Mouse (Mus musculus) CH12.LX (cell line): Measurements from ENCODE around the gene Fam169b. TPM values are rescaled to one million over a fixed set of nuclear protein-coding genes. Genes with fewer than 3 reads are reported as not detected.

ENCODE experiments used
- DNase-seq: peaks from one replicate; pipeline ENCODE4 v3.0.0-alpha.2; 2013; ENCODE audit errors: extremely low read depth
- H3K27ac ChIP-seq: 2 replicates; pipeline ENCODE4 v1.5.1; 2012; ENCODE audit warnings: low read depth, mild to moderate bottlenecking, control low read depth, moderate library complexity; ENCODE audit not compliant: insufficient read depth
- H3K27me3 ChIP-seq: replicated peaks from 2 replicates; pipeline ENCODE3; 2012; ENCODE audit warnings: inconsistent platforms
- H3K36me3 ChIP-seq, 2 experiments: replicated peaks in 1 of 2; 2 replicates each; pipeline versions ENCODE3 to v1.6.1; 2012; ENCODE audit warnings: inconsistent platforms in 1 of 2, low read length in 1 of 2, mild to moderate bottlenecking in 1 of 2, mixed read lengths in 1 of 2, moderate library complexity in 1 of 2; ENCODE audit not compliant: control insufficient read depth in 1 of 2, insufficient read depth in 1 of 2
- H3K4me1 ChIP-seq, 2 experiments: 2 replicates each; pipeline ENCODE4 v1.6.1; 2012; ENCODE audit warnings: inconsistent platforms in 1 of 2, moderate library complexity in 1 of 2; ENCODE audit not compliant: insufficient read depth in 2 of 2, control insufficient read depth in 1 of 2
- H3K4me2 ChIP-seq: 2 replicates; pipeline ENCODE4 v1.6.1; 2012; ENCODE audit warnings: low read depth, mild to moderate bottlenecking, control low read depth; ENCODE audit not compliant: poor library complexity, insufficient read depth, severe bottlenecking
- H3K4me3 ChIP-seq, 3 experiments: fragments of 150-350 bp in 1 of 3; sonication (generic) in 1 of 3; replicated peaks in 1 of 3; 2 replicates each; pipeline versions ENCODE3 to v1.5.1; 2011 to 2012; ENCODE audit warnings: low read depth in 2 of 3, low read length in 2 of 3, mild to moderate bottlenecking in 2 of 3, moderate library complexity in 2 of 3, control low read depth in 1 of 3, improper control_type of control experiment in 1 of 3, inconsistent platforms in 1 of 3, mixed read lengths in 1 of 3; ENCODE audit not compliant: poor library complexity in 1 of 3
- H3K79me2 ChIP-seq: replicated peaks from 2 replicates; pipeline ENCODE4 v1.6.1; 2012; ENCODE audit warnings: mild to moderate bottlenecking, moderate library complexity; ENCODE audit not compliant: control insufficient read depth, poor library complexity, insufficient read depth, severe bottlenecking; ENCODE audit errors: extremely low read depth
- H3K9ac ChIP-seq: 2 replicates; pipeline ENCODE4 v1.6.1; 2012; ENCODE audit warnings: low read depth, mild to moderate bottlenecking, control low read depth, moderate library complexity; ENCODE audit not compliant: insufficient read depth
- H3K9me3 ChIP-seq: replicated peaks from 2 replicates; pipeline ENCODE3; 2012; ENCODE audit warnings: low read length, inconsistent platforms, mixed read lengths
- BHLHE40 ChIP-seq: IDR thresholded peaks from 2 replicates; pipeline ENCODE4 v1.6.1; 2011; ENCODE audit warnings: mild to moderate bottlenecking, low read depth, low read length, improper control_type of control experiment
- CHD1 ChIP-seq: IDR thresholded peaks from 2 replicates; pipeline ENCODE4 v1.6.1; 2012; ENCODE audit warnings: low read depth, low read length, improper control_type of control experiment, inconsistent platforms
- CTCF ChIP-seq, 2 experiments: IDR thresholded peaks in 1 of 2; conservative IDR thresholded peaks in 1 of 2; 2 replicates each; pipeline ENCODE4 v1.5.1; 2011 to 2012; ENCODE audit warnings: low read depth in 2 of 2, low read length in 2 of 2, improper control_type of control experiment in 1 of 2, inconsistent platforms in 1 of 2, mild to moderate bottlenecking in 1 of 2, moderate library complexity in 1 of 2
- E2F4 ChIP-seq: IDR thresholded peaks from 2 replicates; pipeline ENCODE4 v1.6.1; 2011; ENCODE audit warnings: low read depth, low read length, improper control_type of control experiment; ENCODE audit not compliant: insufficient replicate concordance
- ETS1 ChIP-seq: conservative IDR thresholded peaks from 2 replicates; pipeline ENCODE4 v1.6.1; 2012; ENCODE audit warnings: low read depth, mild to moderate bottlenecking, inconsistent platforms, low read length, improper control_type of control experiment, moderate library complexity
- IRF4 ChIP-seq: IDR thresholded peaks from 2 replicates; pipeline ENCODE4 v1.6.1; 2014; ENCODE audit warnings: low read depth, mild to moderate bottlenecking, inconsistent platforms, low read length, improper control_type of control experiment
- JUND ChIP-seq: conservative IDR thresholded peaks from 2 replicates; pipeline ENCODE4 v1.6.1; 2011; ENCODE audit warnings: low read depth, low read length, improper control_type of control experiment
- MXI1 ChIP-seq: IDR thresholded peaks from 2 replicates; pipeline ENCODE4 v1.6.1; 2011; ENCODE audit warnings: mild to moderate bottlenecking, low read depth, low read length, improper control_type of control experiment
- MYC ChIP-seq: IDR thresholded peaks from 2 replicates; pipeline ENCODE4 v1.6.1; 2011; ENCODE audit warnings: low read depth, mild to moderate bottlenecking, improper control_type of control experiment, low read length
- NRF1 ChIP-seq: IDR thresholded peaks from 2 replicates; pipeline ENCODE4 v1.6.1; 2014; ENCODE audit warnings: low read depth, mild to moderate bottlenecking, inconsistent platforms, low read length, improper control_type of control experiment, moderate library complexity
- POLR2A ChIP-seq: IDR thresholded peaks from 2 replicates; pipeline ENCODE4 v1.6.1; 2011; ENCODE audit warnings: low read depth, mild to moderate bottlenecking, improper control_type of control experiment, low read length
- POLR2AphosphoS2 ChIP-seq: IDR thresholded peaks from 2 replicates; pipeline ENCODE4 v1.6.1; 2011; ENCODE audit warnings: low read depth, low read length, improper control_type of control experiment
- RAD21 ChIP-seq: IDR thresholded peaks from 2 replicates; pipeline ENCODE4 v1.6.1; 2011; ENCODE audit warnings: low read depth, mild to moderate bottlenecking, low read length, improper control_type of control experiment, moderate library complexity
- SIN3A ChIP-seq: IDR thresholded peaks from 2 replicates; pipeline ENCODE4 v1.6.1; 2012; ENCODE audit warnings: low read length, improper control_type of control experiment, inconsistent platforms
- SMC3 ChIP-seq: IDR thresholded peaks from 2 replicates; pipeline ENCODE4 v1.6.1; 2011; ENCODE audit warnings: low read depth, low read length, improper control_type of control experiment
- TCF12 ChIP-seq: IDR thresholded peaks from 2 replicates; pipeline ENCODE4 v1.6.1; 2014; ENCODE audit warnings: low read depth, mild to moderate bottlenecking, inconsistent platforms, low read length, improper control_type of control experiment
- dilution Hi-C: fragments of 300-500 bp; cut with MboI; formaldehyde crosslinking; loops from 2 replicates; pipeline ENCODE4 v1.14.3; 2020; ENCODE audit warnings: low sequenced_read_pairs; ENCODE audit not compliant: extremely low pct_unique_long_range_greater_than_20kb, extremely low pct_ligation_motif_present
- in situ Hi-C: fragments of 300-500 bp; cut with MboI; formaldehyde crosslinking; loops from 3 replicates; pipeline ENCODE4 v1.14.3; 2019; ENCODE audit warnings: low sequenced_read_pairs, low pct_ligation_motif_present, low pct_unique_long_range_greater_than_20kb, mixed read lengths
- polyA plus RNA-seq: library from polyadenylated mRNA; unstranded; fragments of >175 nt; gene quantifications from 2 replicates; pipeline ENCODE4 v1.2.1, GENCODE M21; 2012; ENCODE audit warnings: low read depth; ENCODE audit not compliant: insufficient read length
- total RNA-seq, 2 experiments: library from RNA; depleted of rRNA; stranded (reverse); fragments of 300-350 nt in 1 of 2; fragments of >200 nt in 1 of 2; gene quantifications; 2 replicates each; pipeline ENCODE4 v1.2.3; 2012 to 2014

Fam169b gene
- total and polyA plus RNA-seq, 3 experiments: 15.9 to 17.0 (median 16.2) TPM

DNA sequence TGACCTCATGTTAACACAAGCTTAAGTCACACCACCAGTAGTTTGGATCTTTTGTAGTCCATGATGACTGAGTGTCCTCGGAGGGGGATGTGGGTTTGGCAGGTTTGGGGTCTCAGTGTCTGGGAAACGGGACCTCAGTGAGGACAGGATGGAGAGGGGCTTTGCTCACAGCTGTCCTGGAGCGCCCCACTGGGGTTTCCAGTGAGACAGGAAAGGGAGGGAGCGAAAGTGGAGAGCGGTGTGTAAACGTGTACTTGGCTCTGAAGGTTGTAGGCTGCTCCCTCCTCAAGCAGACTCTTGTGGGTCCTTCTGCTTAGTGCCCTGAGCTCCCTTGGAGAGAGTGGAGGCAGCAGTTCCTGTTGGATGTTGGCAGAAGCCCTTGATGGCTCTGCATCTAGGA lies 5.3 kb downstream of the Fam169b start:
- no peaks in the 10 kb centered on the region for H3K27me3 ChIP-seq
- H3K4me2 ChIP-seq: peak overlapping the region; percentile 82
- peak overlapping the region; percentile 81 for H3K9ac ChIP-seq
- no peaks in the 10 kb centered on the region for H3K9me3 ChIP-seq
- H3K79me2 ChIP-seq: peaks cover 64% of the 10 kb centered on the region
- peak overlapping the region; percentile 95 for H3K27ac ChIP-seq
- DNase-seq: no peak
- in situ Hi-C loops (no loop called here), dilution Hi-C loops (no loop called here)
- H3K4me1 ChIP-seq: peaks cover 7 to 42% of the 10 kb centered on the region in 2 experiments
- TF ChIP-seq POLR2A (0 out of 2 replicates have a peak, but pooled peaks have one; percentile 22), RAD21 (peak; percentile 40), BHLHE40 (0 out of 2 replicates have a peak, but pooled peaks have one; percentile 3), MYC (no peak), E2F4 (no peak), SMC3 (peak; percentile 35), POLR2AphosphoS2 (no peak), CHD1 (0 out of 2 replicates have a peak, but pooled peaks have one; percentile 3), IRF4 (peak; percentile 40; the same call in 1 of the 2 replicates), CTCF (conservative IDR thresholded peaks at IDR 0.05 in 1 of 2, IDR thresholded peaks at IDR 0.05 in 1 of 2; ENCODE audit: low read depth in 2 of 2, low read length in 2 of 2) (peak in 1 of 2 experiments; percentile 47; a peak in 2 of 4 replicates), TCF12 (0 out of 2 replicates have a peak, but pooled peaks have one; percentile 14)
- H3K4me3 ChIP-seq: peak overlapping the region; percentile 45 to 85 (median 79)
- H3K36me3 ChIP-seq: peaks cover 0 to 10% of the 10 kb centered on the region in 2 experiments

DNA sequence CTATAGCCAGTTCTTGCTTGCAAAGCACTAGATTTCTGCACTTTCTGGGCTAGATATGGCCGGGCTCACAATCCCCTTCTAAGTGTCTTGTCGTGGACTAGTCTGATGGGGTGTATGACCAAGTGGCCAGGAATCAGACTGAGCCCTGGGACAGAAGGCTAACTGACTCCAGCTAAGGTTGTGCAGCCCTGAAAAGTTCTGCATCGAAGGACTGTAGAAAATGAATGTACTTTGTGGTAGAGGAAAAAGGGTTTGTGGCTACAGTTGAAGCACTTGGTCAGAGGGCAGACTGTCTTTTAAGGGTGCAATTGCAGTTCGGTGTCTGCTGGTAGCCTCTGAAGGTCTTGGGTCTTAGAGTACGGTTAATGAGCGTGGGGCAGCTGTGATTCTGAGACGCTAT lies 5.8 kb downstream of the Fam169b start:
- DNase-seq: no peak
- peaks cover 8 to 44% of the 10 kb centered on the region in 2 experiments for H3K4me1 ChIP-seq
- no peaks in the 10 kb centered on the region for H3K27me3 ChIP-seq
- dilution Hi-C loops: no loop called here
- H3K79me2 ChIP-seq: peaks cover 69% of the 10 kb centered on the region
- peak overlapping the region; percentile 45 to 85 (median 79) for H3K4me3 ChIP-seq
- peak overlapping the region; percentile 81 for H3K9ac ChIP-seq
- H3K36me3 ChIP-seq: peaks cover 2 to 15% of the 10 kb centered on the region in 2 experiments
- no peak for TF ChIP-seq ETS1
- TF ChIP-seq CHD1: 0 out of 2 replicates have a peak, but pooled peaks have one; percentile 1
- no peak for TF ChIP-seq POLR2AphosphoS2
- TF ChIP-seq, all 38 proteins: peak for 1
- H3K27ac ChIP-seq: peak overlapping the region; percentile 95
- H3K9me3 ChIP-seq: no peaks in the 10 kb centered on the region
- H3K4me2 ChIP-seq: peak overlapping the region; percentile 82
- in situ Hi-C loops: no loop called here

DNA sequence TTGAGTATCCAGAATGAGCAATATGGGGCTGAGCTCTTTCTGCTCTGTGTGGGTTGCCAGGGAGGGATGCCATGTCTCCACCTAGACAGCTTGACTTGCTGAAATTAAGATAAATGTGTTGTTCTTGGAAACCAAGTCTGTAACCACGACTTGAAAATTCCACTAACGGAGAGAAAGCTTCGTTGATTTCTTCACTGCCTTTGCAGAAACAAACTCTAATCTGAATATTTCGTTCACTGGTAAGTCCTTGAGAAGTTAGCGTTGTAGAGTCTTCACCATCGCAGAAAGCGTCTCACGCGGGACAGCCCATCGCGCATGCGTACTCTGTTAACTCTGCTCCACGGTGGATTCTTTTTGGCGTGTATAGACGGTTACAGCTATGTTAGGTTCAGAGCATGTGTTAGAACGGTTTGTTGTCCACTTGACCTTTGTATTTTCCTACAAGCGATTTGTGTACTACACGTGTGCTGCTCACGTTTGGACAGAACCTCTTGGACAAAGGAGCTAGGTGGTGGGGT lies 6.8 kb downstream of the Fam169b start:
- TF ChIP-seq MYC: no peak
- TF ChIP-seq MXI1: peak; percentile 65; the same call in 1 of the 2 replicates
- TF ChIP-seq POLR2A: 0 out of 2 replicates have a peak, but pooled peaks have one; percentile 30
- TF ChIP-seq SIN3A: peak; percentile 57; the same call in 1 of the 2 replicates
- peak; percentile 86 for TF ChIP-seq NRF1
- TF ChIP-seq CHD1: 0 out of 2 replicates have a peak, but pooled peaks have one; percentile 57
- TF ChIP-seq IRF4: peak; percentile 6; the same call in 1 of the 2 replicates
- TF ChIP-seq JUND: no peak
- TF ChIP-seq BHLHE40: peak; percentile 80
- peak overlapping the region; percentile 81 for H3K9ac ChIP-seq
- dilution Hi-C loops (no loop called here), in situ Hi-C loops (no loop called here)
- H3K36me3 ChIP-seq: peaks cover 6 to 24% of the 10 kb centered on the region in 2 experiments
- peaks cover 1% of the 10 kb centered on the region for H3K9me3 ChIP-seq
- H3K4me2 ChIP-seq: peak overlapping the region; percentile 82
- DNase-seq: no peak
- H3K4me1 ChIP-seq: peaks cover 15 to 47% of the 10 kb centered on the region in 2 experiments
- no peaks in the 10 kb centered on the region for H3K27me3 ChIP-seq
- peaks cover 78% of the 10 kb centered on the region for H3K79me2 ChIP-seq
- peak overlapping the region; percentile 95 for H3K27ac ChIP-seq
- H3K4me3 ChIP-seq: peak overlapping the region; percentile 45 to 85 (median 79)
